Mouse (Mus musculus): ENCODE measurements around the gene Acsl5. TPM values are rescaled to one million over a fixed set of nuclear protein-coding genes. Genes with fewer than 3 reads are reported as not detected.

Acsl5 gene
- polyA plus RNA-seq, 1 experiment = 53.2 TPM

DNA sequence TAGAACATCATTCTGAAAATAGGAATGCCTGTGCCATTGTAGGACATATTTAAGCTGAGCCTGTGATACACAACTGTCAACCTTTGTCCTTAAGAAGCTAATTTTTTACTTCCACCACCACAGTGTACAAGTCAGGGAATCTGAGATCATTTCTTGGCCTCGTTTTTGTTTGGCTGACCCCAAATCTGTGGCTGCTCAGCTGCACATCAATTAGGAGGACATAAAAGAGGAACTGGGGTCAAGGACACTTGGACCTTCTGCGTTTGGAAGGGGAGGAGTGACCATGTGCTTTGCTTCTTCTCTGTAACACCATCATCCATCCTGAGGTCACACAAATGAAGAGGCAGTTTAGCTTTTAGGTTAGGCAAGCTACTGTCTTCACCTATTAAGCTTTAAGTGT lies 15.7 kb upstream of the Acsl5 start:
- DNase-seq = no peak
- Histone ChIP-seq H3K4me1 (ENCODE audit: control insufficient read depth, insufficient read depth, low read length) (no peaks in the 10 kb centered on the region), H3K4me3 (replicated peaks; ENCODE audit: extremely low read depth, low read depth, low read length) (no peak overlapping the region)
- TF ChIP-seq CTCF (IDR thresholded peaks at IDR 0.05; ENCODE audit: insufficient read depth, low read length) (no peak), POLR2A (IDR thresholded peaks at IDR 0.05; ENCODE audit: borderline replicate concordance, extremely low read depth, low read depth, low read length) (no peak)
- 18% methylated on average over 2 of the region's 2 CpGs for WGBS

- 77% methylated on average over 5 of the region's 5 CpGs for WGBS
- H3K4me3 ChIP-seq (replicated peaks; ENCODE audit: extremely low read depth, low read depth, low read length) = no peak overlapping the region
- TF ChIP-seq POLR2A (IDR thresholded peaks at IDR 0.05; ENCODE audit: borderline replicate concordance, extremely low read depth, low read depth, low read length) (no peak), CTCF (IDR thresholded peaks at IDR 0.05; ENCODE audit: insufficient read depth, low read length) (no peak)
- H3K4me1 ChIP-seq (ENCODE audit: control insufficient read depth, insufficient read depth, low read length) = no peaks in the 10 kb centered on the region
- DNase-seq = no peak
Observed at GRCm38 (mm10) chr19:55236564-55236963, 15.2 kb upstream of the Acsl5 start.

- 68% methylated on average over 6 of the region's 6 CpGs for WGBS
- TF ChIP-seq POLR2A (IDR thresholded peaks at IDR 0.05; ENCODE audit: borderline replicate concordance, extremely low read depth, low read depth, low read length) (no peak), CTCF (IDR thresholded peaks at IDR 0.05; ENCODE audit: insufficient read depth, low read length) (no peak)
- Histone ChIP-seq H3K4me3 (replicated peaks; ENCODE audit: extremely low read depth, low read depth, low read length) (no peak overlapping the region), H3K4me1 (ENCODE audit: control insufficient read depth, insufficient read depth, low read length) (0 out of 2 replicates have a peak, but pooled peaks cover 2% of the 10 kb centered on the region)
- DNase-seq = no peak
Observed at GRCm38 (mm10) chr19:55239766-55240426, 11.8 kb upstream of the Acsl5 start.

DNA sequence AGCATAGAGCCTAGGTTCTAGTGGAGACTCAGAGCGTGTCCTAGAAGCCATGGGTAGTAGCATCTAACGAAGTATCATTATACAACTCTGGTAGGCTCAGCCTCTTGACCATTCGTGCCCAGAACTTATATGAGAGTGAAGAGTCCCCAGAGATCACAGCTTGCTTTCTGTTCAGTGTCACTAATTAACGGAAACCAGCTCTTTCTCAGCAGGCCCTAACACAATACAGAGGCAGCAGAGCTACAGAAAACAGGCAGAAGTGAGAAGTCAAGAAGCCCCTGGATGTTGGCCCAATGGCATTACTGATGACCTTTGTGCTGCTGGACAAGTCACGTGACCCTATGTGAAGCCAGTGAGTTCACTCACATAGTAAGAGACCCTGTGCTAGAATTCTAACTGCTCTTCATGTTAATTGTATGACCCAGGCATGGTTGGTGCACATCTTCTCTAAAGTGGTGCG lies 10.5 kb upstream of the Acsl5 start, which contains the start of gene Gucy2g:
Gene Gucy2g, minus strand, starts transcription at position 51 of the 460 bp plus-strand sequence.
- TF ChIP-seq CTCF (IDR thresholded peaks at IDR 0.05; ENCODE audit: insufficient read depth, low read length) (no peak), POLR2A (IDR thresholded peaks at IDR 0.05; ENCODE audit: borderline replicate concordance, extremely low read depth, low read depth, low read length) (no peak)
- WGBS = 85% methylated on average over 6 of the region's 6 CpGs
- no peak within 1 kb of the TSS for H3K4me3 ChIP-seq (replicated peaks; ENCODE audit: extremely low read depth, low read depth, low read length)
- no peak for DNase-seq
- peaks cover 7% of the 10 kb centered on the region; the same call in 1 of the 2 replicates for H3K4me1 ChIP-seq (ENCODE audit: control insufficient read depth, insufficient read depth, low read length)

- H3K4me3 ChIP-seq (replicated peaks; ENCODE audit: extremely low read depth, low read depth, low read length) = no peak overlapping the region
- TF ChIP-seq POLR2A (IDR thresholded peaks at IDR 0.05; ENCODE audit: borderline replicate concordance, extremely low read depth, low read depth, low read length) = peak; percentile 40; the same call in 1 of the 2 replicates
- peak; percentile 68; the same call in 1 of the 2 replicates for TF ChIP-seq CTCF (IDR thresholded peaks at IDR 0.05; ENCODE audit: insufficient read depth, low read length)
- peaks cover 7% of the 10 kb centered on the region; the same call in 1 of the 2 replicates for H3K4me1 ChIP-seq (ENCODE audit: control insufficient read depth, insufficient read depth, low read length)
- WGBS = 12% methylated on average over 7 of the region's 7 CpGs
- peak; percentile 52 for DNase-seq
Observed at GRCm38 (mm10) chr19:55244791-55245231, 6.9 kb upstream of the Acsl5 start.

GRCm38 (mm10) chr19:55247563-55247962 lies 4.2 kb upstream of the Acsl5 start:
- peaks cover 7% of the 10 kb centered on the region; the same call in 1 of the 2 replicates for H3K4me1 ChIP-seq (ENCODE audit: control insufficient read depth, insufficient read depth, low read length)
- 66% methylated on average over 5 of the region's 5 CpGs for WGBS
- H3K4me3 ChIP-seq (replicated peaks; ENCODE audit: extremely low read depth, low read depth, low read length) = no peak overlapping the region
- no peak for DNase-seq
- no peak for TF ChIP-seq CTCF (IDR thresholded peaks at IDR 0.05; ENCODE audit: insufficient read depth, low read length)
- TF ChIP-seq POLR2A (IDR thresholded peaks at IDR 0.05; ENCODE audit: borderline replicate concordance, extremely low read depth, low read depth, low read length) = no peak

DNA sequence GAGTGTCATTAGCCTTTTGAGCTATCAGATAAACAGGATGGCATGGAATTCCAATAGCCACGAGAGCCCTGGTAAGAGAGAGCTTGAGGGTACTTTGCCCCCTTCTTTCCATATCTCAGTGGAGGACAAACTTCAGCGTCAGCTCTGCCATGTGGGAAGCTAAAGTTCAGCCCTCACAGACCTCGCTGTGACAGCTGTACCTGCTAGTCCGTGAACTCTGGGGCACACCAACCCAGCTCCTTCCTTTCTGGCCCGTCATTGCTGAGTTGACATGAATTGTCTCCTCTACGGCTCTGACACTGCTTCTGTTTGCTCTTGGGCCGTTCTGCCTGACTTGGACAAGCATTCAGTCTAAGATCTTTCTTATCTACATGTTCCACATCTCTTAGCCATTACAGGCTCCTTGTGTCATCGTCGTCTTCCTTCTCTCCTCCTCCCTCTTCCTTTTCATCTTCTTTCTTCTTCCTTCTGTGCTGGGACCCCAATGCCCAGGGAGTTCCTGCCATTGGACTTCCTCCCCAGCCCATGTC lies 3.7 kb upstream of the Acsl5 start:
- Histone ChIP-seq H3K4me3 (replicated peaks; ENCODE audit: extremely low read depth, low read depth, low read length) (no peak overlapping the region), H3K4me1 (ENCODE audit: control insufficient read depth, insufficient read depth, low read length) (peaks cover 7% of the 10 kb centered on the region; the same call in 1 of the 2 replicates)
- DNase-seq = no peak
- WGBS = 41% methylated on average over 9 of the region's 9 CpGs
- TF ChIP-seq CTCF (IDR thresholded peaks at IDR 0.05; ENCODE audit: insufficient read depth, low read length) = no peak
- no peak for TF ChIP-seq POLR2A (IDR thresholded peaks at IDR 0.05; ENCODE audit: borderline replicate concordance, extremely low read depth, low read depth, low read length)

DNA sequence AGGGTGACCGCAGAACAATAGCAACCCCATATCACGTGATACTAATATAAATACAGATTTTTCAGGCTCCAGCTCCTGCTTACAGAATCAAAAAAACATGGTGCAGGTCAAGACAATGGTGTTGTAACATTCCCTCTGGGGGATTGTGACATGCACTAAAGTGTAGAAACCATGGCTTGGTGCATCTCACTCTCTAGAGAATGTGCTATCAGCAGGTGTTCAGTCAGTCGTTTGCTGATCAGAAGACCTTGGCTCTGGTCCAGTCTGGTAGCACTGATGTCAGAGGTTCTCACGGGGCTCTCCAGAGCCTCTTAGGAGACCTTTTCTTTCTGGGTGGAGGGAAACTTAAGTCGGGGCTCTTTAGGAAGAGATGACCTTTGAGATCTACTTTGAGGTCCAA lies 1.3 kb upstream of the Acsl5 start:
- TF ChIP-seq CTCF (IDR thresholded peaks at IDR 0.05; ENCODE audit: insufficient read depth, low read length) = no peak
- no peak for TF ChIP-seq POLR2A (IDR thresholded peaks at IDR 0.05; ENCODE audit: borderline replicate concordance, extremely low read depth, low read depth, low read length)
- Histone ChIP-seq H3K4me3 (replicated peaks; ENCODE audit: extremely low read depth, low read depth, low read length) (no peak overlapping the region), H3K4me1 (ENCODE audit: control insufficient read depth, insufficient read depth, low read length) (peaks cover 2% of the 10 kb centered on the region; the same call in 1 of the 2 replicates)
- no peak for DNase-seq
- 61% methylated on average over 5 of the region's 5 CpGs for WGBS

- WGBS = under 1% methylated on average over 9 of the region's 9 CpGs
- H3K4me3 ChIP-seq (replicated peaks; ENCODE audit: extremely low read depth, low read depth, low read length) = peak overlapping the region; percentile 97
- DNase-seq = no peak
- H3K4me1 ChIP-seq (ENCODE audit: control insufficient read depth, insufficient read depth, low read length) = peaks cover 15% of the 10 kb centered on the region
- TF ChIP-seq CTCF (IDR thresholded peaks at IDR 0.05; ENCODE audit: insufficient read depth, low read length) = no peak
Observed at GRCm38 (mm10) chr19:55253239-55253569, 1.5 kb downstream of the Acsl5 start.
